Mouse (Mus musculus) cerebellum, postnatal 4 days (tissue): ENCODE measurements around the gene Marc2.
A peak's percentile ranks its signal among the peaks of the same experiment; 100 is the strongest.

ENCODE experiments used
- DNase-seq, 2 experiments: peaks; one replicate each; pipeline ENCODE4 v3.0.0; 2022; ENCODE audit warnings: low spot score in 2 of 2, mixed read lengths in 1 of 2

Marc2 gene

GRCm38 (mm10) chr1:184853922-184854321 lies 7.7 kb upstream of the Marc2 start:
- DNase-seq: no peak

GRCm38 (mm10) chr1:184853339-184853738 lies 7.1 kb upstream of the Marc2 start:
- peak in 1 of 2 experiments; percentile 59 for DNase-seq

GRCm38 (mm10) chr1:184851741-184852618 lies 5.7 kb upstream of the Marc2 start:
- peak; percentile 51 to 77 for DNase-seq

- DNase-seq: no peak
These were observed 4.9 kb upstream of the Marc2 start for GRCm38 (mm10) chr1:184851166-184851565.

GRCm38 (mm10) chr1:184846973-184847372 lies 722 bp upstream of the Marc2 start:
- DNase-seq: no peak

GRCm38 (mm10) chr1:184845111-184846071 lies 860 bp downstream of the Marc2 start:
- peak; percentile 52 to 69 for DNase-seq

- DNase-seq: no peak
These were observed 1.8 kb downstream of the Marc2 start for GRCm38 (mm10) chr1:184844326-184845066.

- no peak for DNase-seq
These were observed 8.6 kb downstream of the Marc2 start for GRCm38 (mm10) chr1:184837649-184838048.

- no peak for DNase-seq
These were observed 9.9 kb downstream of the Marc2 start for GRCm38 (mm10) chr1:184836350-184836749.

- no peak for DNase-seq
These were observed 12.8 kb downstream of the Marc2 start for GRCm38 (mm10) chr1:184833499-184833898.

GRCm38 (mm10) chr1:184832211-184832610 lies 14.0 kb downstream of the Marc2 start:
- DNase-seq: no peak

GRCm38 (mm10) chr1:184829897-184830296 lies 16.4 kb downstream of the Marc2 start:
- DNase-seq: no peak

GRCm38 (mm10) chr1:184827175-184827701 lies 19.0 kb downstream of the Marc2 start:
- no peak for DNase-seq

GRCm38 (mm10) chr1:184825093-184825492 lies 21.2 kb downstream of the Marc2 start:
- DNase-seq: peak in 1 of 2 experiments; percentile 45

GRCm38 (mm10) chr1:184824439-184824851 lies 21.8 kb downstream of the Marc2 start:
- DNase-seq: peak; percentile 92

- DNase-seq: peak in 1 of 2 experiments; percentile 33
These were observed 23.6 kb downstream of the Marc2 start for GRCm38 (mm10) chr1:184822678-184823077.

- DNase-seq: no peak
These were observed 28.5 kb downstream of the Marc2 start for GRCm38 (mm10) chr1:184817768-184818167.

GRCm38 (mm10) chr1:184811716-184812250 lies 34.5 kb downstream of the Marc2 start:
- no peak for DNase-seq

GRCm38 (mm10) chr1:184810780-184811575 lies 35.3 kb downstream of the Marc2 start, which contains the start of gene Marc1:
Gene Marc1 (minus strand): TSS chr1:184811313.
- DNase-seq: no peak

GRCm38 (mm10) chr1:184809578-184810001 lies 36.7 kb downstream of the Marc2 start:
- no peak for DNase-seq
